Mouse (Mus musculus): ENCODE data around the gene Plekhj1. TPM values are rescaled to one million over a fixed set of nuclear protein-coding genes. Genes with fewer than 3 reads are reported as not detected.

The Plekhj1 gene
- polyA plus RNA-seq, 1 experiment from 2014 or later, result 142 TPM

- ATAC-seq (ENCODE audit: insufficient number of reproducible peaks, insufficient read depth, low FRiP score, low TSS enrichment), result no peak
- Histone ChIP-seq H3K4me1 (no peaks in the 10 kb centered on the region), H3K4me3 (no peak overlapping the region), H3K27ac (no peak overlapping the region), H3K9ac (no peak overlapping the region), H3K27me3 (no peaks in the 10 kb centered on the region), H3K9me3 (no peaks in the 10 kb centered on the region), H3K4me2 (replicated peaks) (no peak overlapping the region), H3K36me3 (peaks cover 98% of the 10 kb centered on the region)
- WGBS, result 78% methylated on average over 2 of the region's 2 CpGs
These were observed 10.9 kb downstream of the Plekhj1 start for GRCm38 (mm10) chr10:80787517-80787916.

- ATAC-seq (ENCODE audit: insufficient number of reproducible peaks, insufficient read depth, low FRiP score, low TSS enrichment), result no peak
- Histone ChIP-seq H3K9me3 (no peaks in the 10 kb centered on the region), H3K4me2 (replicated peaks) (no peak overlapping the region), H3K4me1 (no peaks in the 10 kb centered on the region), H3K27ac (no peak overlapping the region), H3K36me3 (peaks cover 96% of the 10 kb centered on the region), H3K4me3 (no peak overlapping the region), H3K27me3 (no peaks in the 10 kb centered on the region), H3K9ac (no peak overlapping the region)
- 97% methylated on average over 11 of the region's 11 CpGs for WGBS
These were observed 12.5 kb downstream of the Plekhj1 start for GRCm38 (mm10) chr10:80785963-80786362.

- Histone ChIP-seq H3K36me3 (peaks cover 94% of the 10 kb centered on the region), H3K4me3 (no peak overlapping the region), H3K27me3 (no peaks in the 10 kb centered on the region), H3K9ac (no peak overlapping the region), H3K9me3 (no peaks in the 10 kb centered on the region), H3K4me2 (replicated peaks) (no peak overlapping the region), H3K4me1 (no peaks in the 10 kb centered on the region), H3K27ac (no peak overlapping the region)
- no peak for ATAC-seq (ENCODE audit: insufficient number of reproducible peaks, insufficient read depth, low FRiP score, low TSS enrichment)
- WGBS, result 89% methylated on average over 12 of the region's 12 CpGs
These were observed 13.6 kb downstream of the Plekhj1 start for GRCm38 (mm10) chr10:80784871-80785270.

- Histone ChIP-seq H3K9ac (no peak overlapping the region), H3K4me1 (no peaks in the 10 kb centered on the region), H3K9me3 (no peaks in the 10 kb centered on the region), H3K4me3 (no peak overlapping the region), H3K36me3 (peaks cover 96% of the 10 kb centered on the region), H3K4me2 (replicated peaks) (no peak overlapping the region), H3K27me3 (no peaks in the 10 kb centered on the region), H3K27ac (no peak overlapping the region)
- WGBS, result 92% methylated on average over 2 of the region's 2 CpGs
- ATAC-seq (ENCODE audit: insufficient number of reproducible peaks, insufficient read depth, low FRiP score, low TSS enrichment), result no peak
These were observed 14.1 kb downstream of the Plekhj1 start for GRCm38 (mm10) chr10:80784302-80784701.

GRCm38 (mm10) chr10:80779565-80779964, 18.9 kb downstream of the Plekhj1 start:
- Histone ChIP-seq H3K27ac (no peak overlapping the region), H3K4me2 (replicated peaks) (no peak overlapping the region), H3K4me1 (no peaks in the 10 kb centered on the region), H3K9me3 (no peaks in the 10 kb centered on the region), H3K9ac (no peak overlapping the region), H3K4me3 (no peak overlapping the region), H3K27me3 (no peaks in the 10 kb centered on the region), H3K36me3 (peaks cover 96% of the 10 kb centered on the region)
- ATAC-seq (ENCODE audit: insufficient number of reproducible peaks, insufficient read depth, low FRiP score, low TSS enrichment), result no peak

- Histone ChIP-seq H3K36me3 (peaks cover 96% of the 10 kb centered on the region), H3K27me3 (no peaks in the 10 kb centered on the region), H3K4me2 (replicated peaks) (no peak overlapping the region), H3K27ac (no peak overlapping the region), H3K4me3 (no peak overlapping the region), H3K4me1 (peaks cover 6% of the 10 kb centered on the region; the same call in 1 of the 2 replicates), H3K9ac (no peak overlapping the region), H3K9me3 (no peaks in the 10 kb centered on the region)
- 94% methylated on average over 5 of the region's 5 CpGs for WGBS
- no peak for ATAC-seq (ENCODE audit: insufficient number of reproducible peaks, insufficient read depth, low FRiP score, low TSS enrichment)
These were observed 21.3 kb downstream of the Plekhj1 start for GRCm38 (mm10) chr10:80777123-80777522.

- Histone ChIP-seq H3K9ac (no peak overlapping the region), H3K36me3 (peaks cover 98% of the 10 kb centered on the region), H3K9me3 (no peaks in the 10 kb centered on the region), H3K27me3 (no peaks in the 10 kb centered on the region), H3K27ac (no peak overlapping the region), H3K4me1 (peaks cover 6% of the 10 kb centered on the region; the same call in 1 of the 2 replicates), H3K4me3 (no peak overlapping the region), H3K4me2 (replicated peaks) (no peak overlapping the region)
- 0 out of 2 replicates have a peak, but pooled peaks have one; percentile 10 for ATAC-seq (ENCODE audit: insufficient number of reproducible peaks, insufficient read depth, low FRiP score, low TSS enrichment)
- WGBS, result 88% methylated on average over 6 of the region's 6 CpGs
These were observed 22.0 kb downstream of the Plekhj1 start for GRCm38 (mm10) chr10:80776358-80776869.

- Histone ChIP-seq H3K27ac (no peak overlapping the region), H3K9me3 (no peaks in the 10 kb centered on the region), H3K27me3 (no peaks in the 10 kb centered on the region), H3K4me2 (replicated peaks) (no peak overlapping the region), H3K36me3 (peaks cover 98% of the 10 kb centered on the region), H3K9ac (no peak overlapping the region), H3K4me3 (no peak overlapping the region), H3K4me1 (peaks cover 6% of the 10 kb centered on the region; the same call in 1 of the 2 replicates)
- WGBS, result 90% methylated on average over 4 of the region's 4 CpGs
- no peak for ATAC-seq (ENCODE audit: insufficient number of reproducible peaks, insufficient read depth, low FRiP score, low TSS enrichment)
These were observed 22.7 kb downstream of the Plekhj1 start for GRCm38 (mm10) chr10:80775731-80776130.

- 95% methylated on average over 4 of the region's 4 CpGs for WGBS
- Histone ChIP-seq H3K4me3 (no peak overlapping the region), H3K9ac (no peak overlapping the region), H3K27ac (no peak overlapping the region), H3K36me3 (peaks cover 100% of the 10 kb centered on the region), H3K9me3 (no peaks in the 10 kb centered on the region), H3K4me1 (peaks cover 6% of the 10 kb centered on the region; the same call in 1 of the 2 replicates), H3K27me3 (no peaks in the 10 kb centered on the region), H3K4me2 (replicated peaks) (no peak overlapping the region)
- ATAC-seq (ENCODE audit: insufficient number of reproducible peaks, insufficient read depth, low FRiP score, low TSS enrichment), result no peak
These were observed 23.4 kb downstream of the Plekhj1 start for GRCm38 (mm10) chr10:80774981-80775380.

GRCm38 (mm10) chr10:80774549-80774948, 23.9 kb downstream of the Plekhj1 start:
- 48% methylated on average over 2 of the region's 2 CpGs for WGBS
- Histone ChIP-seq H3K4me1 (peaks cover 6% of the 10 kb centered on the region; the same call in 1 of the 2 replicates), H3K4me2 (replicated peaks) (no peak overlapping the region), H3K9me3 (no peaks in the 10 kb centered on the region), H3K27ac (peak overlapping the region; percentile 18), H3K27me3 (no peaks in the 10 kb centered on the region), H3K9ac (no peak overlapping the region), H3K36me3 (peaks cover 100% of the 10 kb centered on the region), H3K4me3 (no peak overlapping the region)
- ATAC-seq (ENCODE audit: insufficient number of reproducible peaks, insufficient read depth, low FRiP score, low TSS enrichment), result peak; percentile 44; the same call in 1 of the 2 replicates

GRCm38 (mm10) chr10:80773816-80774215, 24.6 kb downstream of the Plekhj1 start:
- peaks cover 6% of the 10 kb centered on the region; the same call in 1 of the 2 replicates for H3K4me1 ChIP-seq
- no peak overlapping the region for H3K4me2 ChIP-seq (replicated peaks)
- no peak overlapping the region for H3K9ac ChIP-seq
- no peak for ATAC-seq (ENCODE audit: insufficient number of reproducible peaks, insufficient read depth, low FRiP score, low TSS enrichment)
- 79% methylated on average over 5 of the region's 5 CpGs for WGBS
- H3K27ac ChIP-seq, result peak overlapping the region; percentile 18; the same call in 1 of the 2 replicates
- peaks cover 98% of the 10 kb centered on the region for H3K36me3 ChIP-seq
- no peak overlapping the region for H3K4me3 ChIP-seq
- H3K27me3 ChIP-seq, result no peaks in the 10 kb centered on the region
- no peaks in the 10 kb centered on the region for H3K9me3 ChIP-seq

- no peaks in the 10 kb centered on the region for H3K4me1 ChIP-seq
- no peaks in the 10 kb centered on the region for H3K27me3 ChIP-seq
- H3K4me2 ChIP-seq (replicated peaks), result no peak overlapping the region
- no peak overlapping the region for H3K27ac ChIP-seq
- no peaks in the 10 kb centered on the region for H3K9me3 ChIP-seq
- no peak overlapping the region for H3K4me3 ChIP-seq
- WGBS, result 90% methylated on average over 6 of the region's 6 CpGs
- no peak for ATAC-seq (ENCODE audit: insufficient number of reproducible peaks, insufficient read depth, low FRiP score, low TSS enrichment)
- H3K9ac ChIP-seq, result no peak overlapping the region
- H3K36me3 ChIP-seq, result peaks cover 86% of the 10 kb centered on the region
These were observed 30.1 kb downstream of the Plekhj1 start for GRCm38 (mm10) chr10:80768365-80768764.

All from embryonic facial prominence, embryonic 12.5 days (tissue).